Mouse (Mus musculus) heart, postnatal 0 days (tissue): ENCODE data around the gene Tmem74b. TPM values are rescaled to one million over a fixed set of nuclear protein-coding genes. Genes with fewer than 3 reads are reported as not detected.
A peak's percentile ranks its signal among the peaks of the same experiment; 100 is the strongest.

ENCODE experiments used
- ATAC-seq: fragments of 200-750 bp; cut with Nextera tagmentation; 2 replicates; pipeline ENCODE4 v1.8.0; 2017; ENCODE audit warnings: low read depth, moderate number of reproducible peaks, moderate library complexity; ENCODE audit not compliant: insufficient read depth
- DNase-seq: peaks from one replicate; pipeline ENCODE4 v3.0.0-alpha.2; 2016; ENCODE audit warnings: low spot score
- H3K27ac ChIP-seq: fragments of 300-500 bp; sonication (generic); 2 replicates; pipeline ENCODE4 v1.5.1; 2014; ENCODE audit warnings: low read depth, mild to moderate bottlenecking
- H3K27me3 ChIP-seq: fragments of 300-500 bp; sonication (generic); 2 replicates; pipeline ENCODE4 v1.6.1; 2014; ENCODE audit warnings: low read length, mixed read lengths; ENCODE audit not compliant: control insufficient read depth, insufficient read depth
- H3K36me3 ChIP-seq: fragments of 300-500 bp; sonication (generic); replicated peaks from 2 replicates; pipeline ENCODE4 v1.6.1; 2014; ENCODE audit warnings: low read length, mixed read lengths; ENCODE audit not compliant: control insufficient read depth, insufficient read depth
- H3K4me1 ChIP-seq: fragments of 300-500 bp; sonication (generic); 2 replicates; pipeline ENCODE4 v1.6.1; 2014; ENCODE audit warnings: antibody characterized with exemption; ENCODE audit not compliant: control insufficient read depth, insufficient read depth
- H3K4me2 ChIP-seq: fragments of 300-500 bp; sonication (generic); 2 replicates; pipeline ENCODE4 v1.6.1; 2014; ENCODE audit warnings: low read depth, mild to moderate bottlenecking, low read length, moderate library complexity
- H3K4me3 ChIP-seq: fragments of 300-500 bp; sonication (generic); 2 replicates; pipeline ENCODE4 v1.5.1; 2014; ENCODE audit warnings: low read depth, low read length
- H3K9ac ChIP-seq: fragments of 300-500 bp; sonication (generic); replicated peaks from 2 replicates; pipeline ENCODE4 v1.6.1; 2014; ENCODE audit warnings: low read depth, low read length, mixed read lengths
- H3K9me3 ChIP-seq: fragments of 300-500 bp; sonication (generic); replicated peaks from 2 replicates; pipeline ENCODE4 v1.6.1; 2016; ENCODE audit warnings: low read length; ENCODE audit not compliant: control insufficient read depth
- CTCF ChIP-seq: IDR thresholded peaks from 2 replicates; pipeline ENCODE4 v1.5.1; 2016; ENCODE audit warnings: antibody characterized with exemption, control low read depth, low read depth
- EP300 ChIP-seq: IDR thresholded peaks from 2 replicates; pipeline ENCODE4 v1.6.1; 2016; ENCODE audit warnings: antibody characterized with exemption, low read depth
- WGBS: fragments of 180-500 bp; shearing (Covaris S2); extraction: QIAGEN DNeasy Blood & Tissue Kit; methylation state at CpG from one replicate; pipeline ENCODE4 v1.1.7; 2014; 5-methylcytosine and 5-hydroxymethylcytosine counted together
- polyA plus RNA-seq: library from polyadenylated mRNA; unstranded; fragments of >200 nt; fragmentation: Nextera tagmentation; extraction: Ambion mirVana; gene quantifications from 2 replicates; pipeline ENCODE4 v1.2.1, GENCODE M21; 2015
- total RNA-seq: library from RNA; depleted of rRNA; stranded (reverse); fragments of >200 nt; gene quantifications from 2 replicates; pipeline ENCODE4 v1.2.3, GENCODE M21; 2014; ENCODE audit warnings: low replicate concordance

Tmem74b gene
- total and polyA plus RNA-seq, 2 experiments from 2014 or later: 1.6 to 3.6 TPM

GRCm38 (mm10) chr2:151735422-151735821 lies 33.6 kb downstream of the Tmem74b start:
- H3K27ac ChIP-seq: no peak overlapping the region
- 90% methylated on average over 6 of the region's 6 CpGs for WGBS
- no peak overlapping the region for H3K4me3 ChIP-seq
- TF ChIP-seq CTCF: no peak
- TF ChIP-seq EP300: no peak
- no peak overlapping the region for H3K9ac ChIP-seq
- H3K4me2 ChIP-seq: no peak overlapping the region
- no peak for ATAC-seq
- peaks cover 4% of the 10 kb centered on the region; the same call in 1 of the 2 replicates for H3K4me1 ChIP-seq
- H3K36me3 ChIP-seq: peaks cover 28% of the 10 kb centered on the region
- DNase-seq: no peak
- H3K9me3 ChIP-seq: no peaks in the 10 kb centered on the region
- no peaks in the 10 kb centered on the region for H3K27me3 ChIP-seq

GRCm38 (mm10) chr2:151738460-151738859 lies 36.7 kb downstream of the Tmem74b start:
- Histone ChIP-seq H3K27ac (no peak overlapping the region), H3K9me3 (no peaks in the 10 kb centered on the region), H3K4me1 (peaks cover 12% of the 10 kb centered on the region; the same call in 1 of the 2 replicates), H3K36me3 (peaks cover 21% of the 10 kb centered on the region), H3K4me3 (no peak overlapping the region), H3K9ac (no peak overlapping the region), H3K27me3 (no peaks in the 10 kb centered on the region), H3K4me2 (no peak overlapping the region)
- ATAC-seq (no peak), DNase-seq (no peak)
- no peak for TF ChIP-seq CTCF
- no peak for TF ChIP-seq EP300
- WGBS: 74% methylated on average over 4 of the region's 4 CpGs

GRCm38 (mm10) chr2:151739081-151739480 lies 37.3 kb downstream of the Tmem74b start:
- Histone ChIP-seq H3K36me3 (peaks cover 14% of the 10 kb centered on the region), H3K4me1 (peaks cover 12% of the 10 kb centered on the region; the same call in 1 of the 2 replicates), H3K9me3 (no peaks in the 10 kb centered on the region), H3K4me2 (no peak overlapping the region), H3K27me3 (no peaks in the 10 kb centered on the region), H3K4me3 (no peak overlapping the region), H3K27ac (no peak overlapping the region), H3K9ac (no peak overlapping the region)
- DNase-seq: no peak
- no peak for ATAC-seq
- TF ChIP-seq CTCF: no peak
- no peak for TF ChIP-seq EP300
- 81% methylated on average over 3 of the region's 3 CpGs for WGBS

GRCm38 (mm10) chr2:151739505-151739904 lies 37.7 kb downstream of the Tmem74b start:
- peaks cover 11% of the 10 kb centered on the region; the same call in 1 of the 2 replicates for H3K36me3 ChIP-seq
- TF ChIP-seq EP300 (no peak), CTCF (no peak)
- H3K9ac ChIP-seq: no peak overlapping the region
- no peaks in the 10 kb centered on the region for H3K27me3 ChIP-seq
- H3K27ac ChIP-seq: no peak overlapping the region
- 83% methylated on average over 7 of the region's 7 CpGs for WGBS
- ATAC-seq: no peak
- H3K9me3 ChIP-seq: no peaks in the 10 kb centered on the region
- H3K4me3 ChIP-seq: no peak overlapping the region
- peaks cover 12% of the 10 kb centered on the region; the same call in 1 of the 2 replicates for H3K4me1 ChIP-seq
- no peak for DNase-seq
- H3K4me2 ChIP-seq: no peak overlapping the region

GRCm38 (mm10) chr2:151740741-151741526 lies 39.1 kb downstream of the Tmem74b start:
- Histone ChIP-seq H3K4me1 (peaks cover 12% of the 10 kb centered on the region; the same call in 1 of the 2 replicates), H3K27ac (peak overlapping the region; percentile 72), H3K27me3 (no peaks in the 10 kb centered on the region), H3K9me3 (no peaks in the 10 kb centered on the region), H3K9ac (peak overlapping the region; percentile 80), H3K4me3 (peak overlapping the region; percentile 93), H3K4me2 (peak overlapping the region; percentile 92), H3K36me3 (no peaks in the 10 kb centered on the region)
- TF ChIP-seq EP300 (no peak), CTCF (no peak)
- peak; percentile 88 for ATAC-seq
- under 1% methylated on average over 61 of the region's 61 CpGs for WGBS
- DNase-seq: peak; percentile 82
